Mouse (Mus musculus): ENCODE measurements around the gene Kcnab3.

Gene Kcnab3

GRCm38 (mm10) chr11:69331152-69331551 lies 5.1 kb downstream of the Kcnab3 start:
- intact Hi-C loops (cut with DNase I): loop anchor here (5.0 kb wide), 1 partner anchor 41 kb away; no protein-coding TSS in a partner anchor

DNA sequence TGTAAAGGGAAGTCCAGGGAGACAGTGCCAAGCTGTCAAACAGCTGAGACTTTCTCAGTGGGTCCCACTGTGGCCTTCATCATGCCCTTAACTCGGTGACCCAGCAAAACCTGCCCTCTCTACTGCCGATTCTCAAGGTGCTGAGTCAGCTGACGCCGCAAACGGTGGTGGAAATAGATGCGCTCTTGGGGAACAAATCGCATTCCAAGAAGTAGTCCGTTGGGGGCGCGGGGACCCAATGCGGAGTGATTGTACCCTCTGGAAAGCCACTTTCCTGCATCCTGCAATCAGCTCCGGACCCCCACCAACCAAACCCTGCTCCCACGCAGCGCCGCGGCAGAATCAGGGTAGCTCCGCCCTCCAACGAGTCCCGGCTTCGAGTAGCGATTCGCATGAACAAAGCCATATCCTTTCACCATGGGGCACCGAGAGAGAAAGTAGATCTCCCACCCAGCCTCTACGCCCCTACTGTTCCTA lies 5.9 kb downstream of the Kcnab3 start:
- intact Hi-C loops (cut with DNase I): loop anchor here (5.0 kb wide), 1 partner anchor 40 kb away; no protein-coding TSS in a partner anchor

DNA sequence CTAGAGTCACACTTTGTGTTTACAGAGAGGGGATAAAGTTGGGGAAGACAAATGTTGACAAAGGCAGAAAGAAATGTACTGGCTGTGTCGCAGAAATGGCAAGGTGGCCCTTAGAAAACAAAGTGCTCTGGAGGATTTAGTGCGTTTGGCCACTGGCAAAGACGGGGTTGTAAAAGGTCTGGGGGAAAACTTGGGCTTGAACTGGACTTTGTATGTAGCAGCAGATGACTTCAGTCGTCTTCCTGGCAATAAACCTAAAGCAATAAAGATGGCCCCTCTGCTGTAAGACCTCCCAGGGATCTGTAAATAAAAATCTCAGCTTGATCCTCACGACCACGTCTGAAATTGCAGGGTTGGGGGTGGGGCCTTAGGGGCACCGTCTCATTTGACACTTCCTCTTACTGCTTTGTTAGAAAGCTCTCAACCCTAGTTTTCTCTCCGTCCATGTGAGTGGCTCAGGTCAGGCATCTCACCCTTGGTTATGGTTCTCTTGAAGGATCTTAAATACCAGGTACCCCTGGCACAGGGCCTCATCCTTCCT lies 6.7 kb downstream of the Kcnab3 start:
- intact Hi-C loops (cut with DNase I): loop anchor here (5.0 kb wide), 1 partner anchor 40 kb away; no protein-coding TSS in a partner anchor

- intact Hi-C loops (cut with DNase I): loop anchor here (5.0 kb wide), 1 partner anchor 38 kb away; no protein-coding TSS in a partner anchor
These were observed 7.9 kb downstream of the Kcnab3 start for GRCm38 (mm10) chr11:69333922-69334321.

DNA sequence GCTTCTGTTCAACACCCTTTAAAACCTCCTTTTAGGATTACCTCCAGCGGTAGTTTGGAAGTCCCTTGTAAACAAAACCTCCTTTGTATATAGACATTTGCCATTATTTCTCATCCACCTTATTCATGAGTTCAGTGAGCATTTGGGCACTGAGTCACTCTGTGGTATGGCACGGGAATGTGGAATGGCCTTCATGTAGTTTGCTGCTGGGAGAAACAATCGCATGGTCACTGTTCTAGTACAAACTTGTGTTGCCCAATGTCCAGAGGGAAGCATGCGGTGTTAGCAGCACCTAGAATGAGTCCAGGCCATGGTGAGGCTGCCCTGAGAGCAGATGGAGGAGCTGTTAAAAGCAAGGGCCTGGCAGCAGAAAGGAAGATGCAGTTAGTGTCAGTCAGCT lies 8.7 kb downstream of the Kcnab3 start:
- intact Hi-C loops (cut with DNase I): loop anchor here (5.0 kb wide), 1 partner anchor 38 kb away; no protein-coding TSS in a partner anchor

DNA sequence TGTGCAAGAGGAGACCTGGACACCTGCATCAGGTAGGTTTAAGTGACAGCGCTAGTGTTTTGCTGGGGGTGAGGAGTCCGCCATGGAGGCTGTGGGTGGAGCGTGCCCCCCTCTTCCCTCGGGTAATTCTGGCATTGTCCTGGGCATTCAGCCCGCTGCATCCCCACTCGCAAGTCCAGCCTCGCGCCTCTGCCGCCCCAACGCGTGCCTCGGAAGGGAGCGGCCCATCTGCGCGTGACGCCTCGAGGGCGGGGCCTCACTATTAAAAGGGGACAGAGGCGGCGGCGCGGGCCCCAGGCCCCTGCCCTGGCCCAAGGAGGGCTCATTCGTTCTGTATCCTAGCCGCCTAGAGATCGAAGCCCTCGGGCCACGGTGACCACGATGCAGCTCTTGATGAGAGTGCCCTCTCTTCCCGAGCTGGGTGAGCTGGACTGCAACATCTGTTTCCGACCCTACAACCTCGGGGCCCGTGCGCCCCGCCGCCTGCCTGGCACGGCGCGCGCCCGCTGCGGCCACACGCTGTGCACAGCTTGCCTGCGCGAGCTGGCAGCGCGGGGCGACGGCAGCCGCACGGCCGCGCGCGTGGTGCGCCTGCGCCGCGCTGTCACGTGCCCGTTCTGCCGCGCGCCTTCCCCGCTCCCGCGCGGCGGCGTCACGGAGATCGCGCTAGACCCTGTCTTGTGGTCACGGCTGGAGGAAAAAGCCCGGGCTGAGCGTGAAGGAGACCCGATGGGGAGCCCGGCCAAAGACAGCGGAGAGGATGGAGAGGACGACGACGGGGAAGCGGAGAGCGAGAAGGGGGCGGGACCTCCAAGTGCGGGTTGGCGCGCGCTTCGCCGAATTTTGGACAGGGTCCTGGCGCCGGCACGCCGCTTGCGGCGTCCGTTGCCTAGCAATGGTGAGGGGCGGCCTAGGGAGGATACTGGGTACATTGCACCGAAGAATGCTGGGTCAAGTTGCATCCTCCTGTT lies 14.4 kb downstream of the Kcnab3 start, which contains the start of gene Rnf227:
Rnf227 (plus strand) TSS at position 301 of the 971 bp plus-strand sequence.
- intact Hi-C loops (cut with DNase I): no loop called here

- intact Hi-C loops (cut with DNase I): no loop called here
These were observed 20.4 kb downstream of the Kcnab3 start for GRCm38 (mm10) chr11:69346441-69346840.

GRCm38 (mm10) chr11:69356544-69356943 lies 30.5 kb downstream of the Kcnab3 start:
- intact Hi-C loops (cut with DNase I): no loop called here

DNA sequence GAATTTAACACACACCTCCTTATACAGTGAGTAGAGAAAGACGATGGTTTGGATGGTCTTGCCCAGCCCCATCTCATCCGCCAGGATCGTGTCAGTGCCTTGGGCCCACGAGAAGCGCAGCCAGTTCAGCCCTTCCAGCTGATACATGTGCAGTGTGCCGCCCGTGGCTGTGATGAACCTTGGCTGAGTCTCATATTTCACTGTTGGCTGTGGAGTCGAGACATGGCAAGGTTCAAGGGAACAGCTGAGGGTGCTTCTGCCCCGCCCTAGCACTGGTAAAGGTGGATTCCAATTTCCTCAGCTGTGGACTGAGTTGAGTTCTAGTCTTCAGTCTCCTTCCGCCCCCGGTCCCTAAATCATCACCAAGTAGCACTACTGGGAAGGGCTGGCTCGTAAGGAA lies 31.6 kb downstream of the Kcnab3 start:
- intact Hi-C loops (cut with DNase I): no loop called here

DNA sequence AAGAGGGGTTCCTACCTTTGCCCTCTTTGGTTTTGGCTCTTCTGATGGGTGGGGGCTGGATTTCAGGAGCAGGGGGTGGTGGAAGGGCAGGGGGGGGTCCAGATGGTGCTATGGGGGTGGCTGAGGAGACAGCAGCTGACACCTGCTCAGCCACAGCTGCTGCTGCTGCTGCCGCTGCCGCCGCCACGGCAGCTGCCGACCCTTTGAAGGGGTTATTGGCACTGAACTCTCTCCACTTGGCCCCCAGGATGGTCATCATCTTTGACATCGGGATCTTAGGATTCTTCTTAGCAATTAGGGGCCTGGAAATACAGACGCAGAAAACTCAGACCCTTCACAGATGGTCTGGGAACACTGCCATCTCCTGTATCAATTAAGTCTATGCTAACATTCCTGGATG lies 36.0 kb downstream of the Kcnab3 start:
- intact Hi-C loops (cut with DNase I): no loop called here

DNA sequence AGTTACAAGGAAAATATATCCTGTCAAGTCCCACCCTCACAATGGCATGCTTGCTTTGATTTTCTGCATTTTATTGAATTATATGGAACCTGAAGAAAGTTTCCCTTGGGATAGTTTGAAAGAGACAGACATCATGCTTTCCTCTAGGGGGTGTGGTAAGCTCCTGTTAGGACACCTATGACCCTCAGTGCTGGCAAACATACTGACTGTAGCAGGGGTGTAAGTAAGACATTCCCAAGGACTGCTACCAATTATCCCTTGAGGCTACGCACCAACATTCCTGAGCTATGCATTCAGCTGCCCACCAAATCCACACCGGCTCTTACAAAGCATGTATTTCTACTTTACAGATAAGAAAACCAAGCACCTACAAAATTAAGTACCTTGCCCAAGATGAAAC lies 36.4 kb downstream of the Kcnab3 start:
- intact Hi-C loops (cut with DNase I): no loop called here

GRCm38 (mm10) chr11:69364376-69364775 lies 38.3 kb downstream of the Kcnab3 start:
- intact Hi-C loops (cut with DNase I): no loop called here

GRCm38 (mm10) chr11:69364910-69365309 lies 38.9 kb downstream of the Kcnab3 start:
- intact Hi-C loops (cut with DNase I): no loop called here

GRCm38 (mm10) chr11:69365722-69366121 lies 39.7 kb downstream of the Kcnab3 start:
- intact Hi-C loops (cut with DNase I): no loop called here

- intact Hi-C loops (cut with DNase I): no loop called here
These were observed 40.2 kb downstream of the Kcnab3 start for GRCm38 (mm10) chr11:69366157-69366854.

- intact Hi-C loops (cut with DNase I): no loop called here
These were observed 41.0 kb downstream of the Kcnab3 start for GRCm38 (mm10) chr11:69366855-69367615.

GRCm38 (mm10) chr11:69367616-69368355 lies 41.7 kb downstream of the Kcnab3 start:
- intact Hi-C loops (cut with DNase I): no loop called here

DNA sequence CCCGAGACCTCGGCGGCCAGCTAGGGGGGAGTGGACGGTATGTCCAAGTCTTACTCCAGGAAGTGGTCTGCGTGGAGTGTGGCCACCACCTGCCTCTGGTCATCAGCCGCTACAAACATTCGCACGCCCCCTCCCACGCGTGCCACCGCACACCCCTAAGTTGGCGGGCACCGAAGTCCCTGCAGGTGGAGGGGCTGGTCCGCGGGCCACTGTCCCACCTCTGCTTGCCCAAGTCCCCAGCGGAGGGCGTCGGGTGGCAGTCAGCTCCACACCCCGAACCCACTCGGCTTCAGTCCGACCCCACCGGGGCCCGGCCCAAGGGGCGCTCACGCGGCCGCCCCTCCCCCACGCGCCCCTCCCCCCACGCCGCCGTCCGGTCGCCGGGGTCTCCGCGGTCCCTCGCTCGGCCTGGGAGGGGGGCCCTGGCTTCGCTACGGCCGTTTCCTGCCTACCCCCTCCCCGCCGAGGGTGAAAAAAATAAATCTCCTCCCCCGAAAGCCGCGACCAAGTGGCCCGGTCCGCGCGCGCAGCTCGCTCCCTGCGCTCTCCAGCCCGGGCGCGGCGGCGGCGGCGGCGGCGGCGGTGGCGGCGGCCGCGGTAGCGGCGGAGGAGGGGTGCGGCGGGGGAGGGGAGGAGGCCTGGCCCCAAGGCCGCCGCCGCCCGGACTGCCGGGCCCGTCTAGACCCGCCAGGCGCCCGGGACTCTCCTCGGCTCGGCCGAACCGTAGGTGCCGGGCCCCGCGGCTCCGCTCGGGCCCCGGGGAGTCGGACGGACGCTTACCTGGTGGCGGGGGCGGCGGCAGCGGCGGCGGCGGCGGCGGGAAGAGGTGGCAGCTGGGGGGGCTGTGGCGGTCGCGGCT lies 42.5 kb downstream of the Kcnab3 start:
- intact Hi-C loops (cut with DNase I): no loop called here

Data from adrenal gland (tissue).